Mouse (Mus musculus): Measurements from ENCODE around the gene Gm20736. TPM values are rescaled to one million over a fixed set of nuclear protein-coding genes. Genes with fewer than 3 reads are reported as not detected.
"Not testable (repeated sequence)": the region's sequence is repeated elsewhere in the genome, so short reads cannot be mapped to it uniquely, and the experiment has no call there.

The Gm20736 gene
- not detected for total RNA-seq (2021)
- long read RNA-seq, experiment 1: 0 reads
- long read RNA-seq, experiment 2: 0 reads

- DNase-seq: not testable (repeated sequence)
Observed at GRCm38 (mm10) chrY:65377390-65377789, at the start of gene Gm20736. TSS of gene Gm20736 (plus strand) at chrY:65377690.

Other genes with a start within 250 kb of the Gm20736 start
- not detected for gene Gm20924, start 170.2 kb upstream of the Gm20736 start, total RNA-seq (2021)